Mouse (Mus musculus) embryonic facial prominence, embryonic 13.5 days (tissue): ENCODE results near the gene Ooep. TPM values are rescaled to one million over a fixed set of nuclear protein-coding genes. Genes with fewer than 3 reads are reported as not detected.

ENCODE experiments used
- ATAC-seq: fragments of 200-750 bp; cut with Nextera tagmentation; 2 replicates; pipeline ENCODE4 v1.8.0; 2017; ENCODE audit warnings: low read depth; ENCODE audit not compliant: insufficient number of reproducible peaks, insufficient read depth, low FRiP score, low TSS enrichment
- H3K27ac ChIP-seq: fragments of 300-500 bp; sonication (generic); 2 replicates; pipeline ENCODE4 v1.5.1; 2015; ENCODE audit warnings: moderate library complexity, mild to moderate bottlenecking, inconsistent platforms
- H3K27me3 ChIP-seq: fragments of 300-500 bp; sonication (generic); 2 replicates; pipeline ENCODE4 v1.6.1; 2015; ENCODE audit warnings: mild to moderate bottlenecking, inconsistent platforms
- H3K36me3 ChIP-seq: fragments of 300-500 bp; sonication (generic); 2 replicates; pipeline ENCODE4 v1.6.1; 2015; ENCODE audit warnings: mild to moderate bottlenecking, inconsistent platforms
- H3K4me1 ChIP-seq: fragments of 300-500 bp; sonication (generic); 2 replicates; pipeline ENCODE4 v1.6.1; 2015; ENCODE audit warnings: inconsistent platforms
- H3K4me2 ChIP-seq: fragments of 300-500 bp; sonication (generic); 2 replicates; pipeline ENCODE4 v1.6.1; 2015; ENCODE audit warnings: moderate library complexity, mild to moderate bottlenecking, inconsistent platforms
- H3K4me3 ChIP-seq: fragments of 300-500 bp; sonication (generic); 2 replicates; pipeline ENCODE4 v1.5.1; 2015; ENCODE audit warnings: mild to moderate bottlenecking, inconsistent platforms
- H3K9ac ChIP-seq: fragments of 300-500 bp; sonication (generic); 2 replicates; pipeline ENCODE4 v1.6.1; 2015; ENCODE audit warnings: mild to moderate bottlenecking, inconsistent platforms
- H3K9me3 ChIP-seq: fragments of 300-500 bp; sonication (generic); 2 replicates; pipeline ENCODE4 v1.6.1; 2016; ENCODE audit warnings: inconsistent platforms
- WGBS: fragments of 180-500 bp; shearing (Covaris S2); methylation state at CpG from one replicate; pipeline ENCODE4 v1.1.7; 2015; ENCODE audit warnings: mixed read lengths; 5-methylcytosine and 5-hydroxymethylcytosine counted together
- polyA plus RNA-seq: library from polyadenylated mRNA; unstranded; fragments of >200 nt; fragmentation: Nextera tagmentation; extraction: Ambion mirVana; gene quantifications from 2 replicates; pipeline ENCODE4 v1.2.1, GENCODE M21; 2015

Gene Ooep
- polyA plus RNA-seq: 2.8 and 3.7 TPM in 2 replicates

DNA sequence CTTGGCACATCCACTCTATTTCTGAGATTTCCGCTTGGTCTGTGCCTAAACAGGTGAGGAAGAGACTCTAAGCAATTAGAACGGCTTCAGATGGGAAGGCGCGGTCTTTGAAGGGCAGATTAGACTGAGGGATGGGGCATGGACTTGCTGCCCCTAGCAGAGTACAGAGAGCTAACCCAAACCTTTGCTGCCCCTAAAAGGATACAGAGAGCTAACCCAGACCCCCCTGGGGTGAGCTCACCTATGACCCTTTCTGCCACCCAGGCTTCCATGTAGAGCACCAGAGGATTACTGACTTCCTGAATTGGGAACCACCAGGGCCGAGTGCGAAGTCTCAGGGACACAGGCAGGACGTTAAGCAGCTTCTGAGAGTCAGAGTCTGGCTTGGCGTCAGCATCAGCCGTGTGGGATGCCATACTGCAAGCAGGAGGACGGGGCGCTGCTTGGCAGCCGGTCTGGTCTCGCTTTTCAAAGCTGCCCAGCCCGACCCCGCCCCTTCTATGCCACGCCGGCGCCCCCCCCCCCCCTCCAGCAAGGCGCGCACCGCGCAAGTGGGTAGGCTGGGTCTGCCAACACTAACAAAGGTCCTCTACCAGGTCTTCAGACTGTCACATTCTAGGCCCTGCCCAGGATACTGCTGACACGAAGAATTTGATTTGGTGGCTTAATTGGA lies at the start of gene Ooep:
Gene Ooep (minus strand): TSS at position 613 of the 673 bp plus-strand sequence.
- Histone ChIP-seq H3K27ac (no peak within 1 kb of the TSS), H3K27me3 (peaks cover 12% of the 10 kb centered on the region), H3K4me3 (peak within 1 kb of the TSS; percentile 44), H3K9me3 (no peaks in the 10 kb centered on the region), H3K4me2 (peak within 1 kb of the TSS; percentile 79), H3K9ac (peak within 1 kb of the TSS; percentile 64), H3K36me3 (no peaks in the 10 kb centered on the region), H3K4me1 (peaks cover 12% of the 10 kb centered on the region)
- 2% methylated on average over 23 of the region's 23 CpGs for WGBS
- peak; percentile 75 for ATAC-seq

DNA sequence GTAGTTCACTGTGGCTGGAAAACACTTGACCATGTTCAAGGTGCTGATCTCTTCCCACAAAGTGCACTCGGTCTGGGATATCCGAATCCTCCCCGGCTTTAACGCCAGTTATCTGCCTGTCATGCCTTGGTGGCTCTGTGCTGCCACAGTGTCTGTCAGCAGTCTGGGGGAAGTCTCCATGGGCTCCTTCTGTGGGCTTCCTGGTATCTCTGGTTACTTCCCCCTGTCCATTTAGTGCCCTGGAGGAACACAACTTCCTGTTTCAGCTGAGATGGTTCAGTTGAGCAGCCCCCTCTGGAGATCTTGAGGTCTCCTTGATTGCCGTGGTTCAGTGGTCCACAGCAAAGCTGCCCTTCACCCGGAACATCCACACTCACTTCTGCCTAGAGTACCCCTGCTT lies 49.7 kb upstream of the Ooep start:
- WGBS: 76% methylated on average over 6 of the region's 6 CpGs
- Histone ChIP-seq H3K9ac (no peak overlapping the region), H3K9me3 (no peaks in the 10 kb centered on the region), H3K4me1 (no peaks in the 10 kb centered on the region; the same call in 1 of the 2 replicates), H3K27me3 (no peaks in the 10 kb centered on the region), H3K4me2 (no peak overlapping the region), H3K27ac (no peak overlapping the region), H3K36me3 (no peaks in the 10 kb centered on the region), H3K4me3 (no peak overlapping the region)
- no peak for ATAC-seq

DNA sequence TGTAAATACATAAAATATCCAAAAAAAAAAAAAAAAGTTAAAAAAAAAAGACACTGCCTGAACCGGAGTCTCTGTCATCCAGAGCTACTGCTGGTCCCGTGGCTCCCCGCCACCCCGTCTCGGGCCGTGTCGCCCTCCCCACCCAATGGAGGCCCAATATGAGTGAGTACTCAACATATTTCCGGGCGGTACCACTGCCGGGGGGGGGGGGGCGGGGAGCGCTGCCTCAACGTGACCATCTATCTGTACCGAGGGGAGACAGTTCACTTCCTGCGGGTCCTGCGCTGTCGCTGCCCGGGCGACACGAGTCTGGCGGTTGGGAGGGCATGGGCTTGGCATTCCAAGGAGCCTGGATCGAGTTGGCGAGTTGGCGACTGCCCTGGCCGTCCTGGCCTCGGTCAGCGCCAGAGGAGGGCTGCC lies 48.8 kb upstream of the Ooep start:
- H3K4me2 ChIP-seq: peak overlapping the region; percentile 65
- H3K9me3 ChIP-seq: no peaks in the 10 kb centered on the region
- no peaks in the 10 kb centered on the region for H3K36me3 ChIP-seq
- no peaks in the 10 kb centered on the region for H3K27me3 ChIP-seq
- no peaks in the 10 kb centered on the region; the same call in 1 of the 2 replicates for H3K4me1 ChIP-seq
- 16% methylated on average over 24 of the region's 27 CpGs for WGBS
- ATAC-seq: peak; percentile 48; the same call in 1 of the 2 replicates
- H3K9ac ChIP-seq: 0 out of 2 replicates have a peak overlapping the region, but pooled peaks have one; percentile 51
- no peak overlapping the region for H3K27ac ChIP-seq
- H3K4me3 ChIP-seq: peak overlapping the region; percentile 38

DNA sequence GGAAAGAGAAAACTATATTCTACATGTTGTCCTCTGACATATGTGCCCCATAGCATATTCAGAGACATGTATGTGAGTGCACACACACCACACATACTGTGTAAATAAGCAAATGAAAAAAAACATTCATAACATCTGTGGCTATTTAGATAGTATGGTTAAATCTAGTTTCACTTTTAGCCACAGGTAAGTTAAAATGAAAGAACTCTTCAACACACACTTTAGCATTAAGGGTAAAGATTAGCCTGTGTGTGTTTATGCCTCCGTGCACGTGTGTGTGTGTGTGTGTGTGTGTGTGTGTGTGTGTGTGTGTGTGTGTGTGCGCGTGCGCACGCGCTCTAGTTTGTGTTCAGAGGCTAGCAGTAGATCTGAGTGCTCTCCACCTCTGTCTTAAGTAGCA lies 23.1 kb upstream of the Ooep start:
- Histone ChIP-seq H3K27ac (no peak overlapping the region), H3K4me2 (no peak overlapping the region), H3K4me3 (no peak overlapping the region), H3K9ac (no peak overlapping the region), H3K9me3 (no peaks in the 10 kb centered on the region), H3K36me3 (no peaks in the 10 kb centered on the region), H3K4me1 (no peaks in the 10 kb centered on the region), H3K27me3 (peaks cover 32% of the 10 kb centered on the region)
- no peak for ATAC-seq
- 78% methylated on average over 5 of the region's 7 CpGs for WGBS

DNA sequence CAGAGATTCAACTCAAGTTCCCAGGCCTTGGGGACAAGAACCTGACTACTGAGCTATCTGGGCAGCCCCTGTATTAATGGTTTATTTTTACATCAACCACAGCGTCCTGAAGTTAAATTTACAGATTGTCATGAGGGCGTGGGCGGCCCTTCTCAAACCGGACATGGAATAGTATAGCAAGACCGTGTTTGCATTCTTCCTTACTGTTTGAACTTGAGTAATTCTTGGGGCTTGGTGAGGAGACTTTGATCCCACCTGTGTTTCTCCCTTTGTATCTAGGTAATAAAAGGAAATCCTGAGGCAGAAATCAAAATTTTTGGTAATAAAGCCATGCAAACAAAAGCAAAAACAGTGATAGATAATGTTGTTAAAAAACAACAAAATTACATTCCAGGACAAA lies 22.0 kb upstream of the Ooep start:
- ATAC-seq: no peak
- Histone ChIP-seq H3K36me3 (no peaks in the 10 kb centered on the region), H3K4me2 (no peak overlapping the region), H3K27ac (no peak overlapping the region), H3K9me3 (no peaks in the 10 kb centered on the region), H3K27me3 (peaks cover 42% of the 10 kb centered on the region), H3K4me3 (no peak overlapping the region), H3K9ac (no peak overlapping the region), H3K4me1 (peaks cover 7% of the 10 kb centered on the region)
- WGBS: 84% methylated on average over 5 of the region's 5 CpGs

GRCm38 (mm10) chr9:78396517-78396916 lies 18.0 kb upstream of the Ooep start:
- 60% methylated on average over 9 of the region's 9 CpGs for whole genome bisulfite sequencing
- H3K4me2 ChIP-seq: peak overlapping the region; percentile 63
- H3K4me1 ChIP-seq: peaks cover 8% of the 10 kb centered on the region
- H3K27ac ChIP-seq: no peak overlapping the region
- no peak overlapping the region for H3K9ac ChIP-seq
- H3K27me3 ChIP-seq: peaks cover 82% of the 10 kb centered on the region
- peak overlapping the region; percentile 45; the same call in 1 of the 2 replicates for H3K4me3 ChIP-seq
- H3K9me3 ChIP-seq: no peaks in the 10 kb centered on the region
- H3K36me3 ChIP-seq: no peaks in the 10 kb centered on the region
- no peak for ATAC-seq

- peak within 1 kb of the TSS; percentile 63 for H3K9ac ChIP-seq
- ATAC-seq: peak; percentile 71
- WGBS: 4% methylated on average over 75 of the region's 93 CpGs
- no peak within 1 kb of the TSS for H3K27ac ChIP-seq
- peak within 1 kb of the TSS; percentile 45 for H3K4me3 ChIP-seq
- H3K4me1 ChIP-seq: peaks cover 8% of the 10 kb centered on the region
- peak within 1 kb of the TSS; percentile 63 for H3K4me2 ChIP-seq
- H3K36me3 ChIP-seq: no peaks in the 10 kb centered on the region
- no peaks in the 10 kb centered on the region for H3K9me3 ChIP-seq
- H3K27me3 ChIP-seq: peaks cover 87% of the 10 kb centered on the region
Measured at GRCm38 (mm10) chr9:78395630-78396351, 17.3 kb upstream of the Ooep start, which contains the start of gene Ddx43. TSS of gene Ddx43 (plus strand) at chr9:78395777.

- peak overlapping the region; percentile 63 for H3K4me2 ChIP-seq
- peaks cover 84% of the 10 kb centered on the region for H3K27me3 ChIP-seq
- no peak for ATAC-seq
- peak overlapping the region; percentile 45 for H3K4me3 ChIP-seq
- H3K9ac ChIP-seq: no peak overlapping the region
- H3K27ac ChIP-seq: no peak overlapping the region
- H3K36me3 ChIP-seq: no peaks in the 10 kb centered on the region
- no peaks in the 10 kb centered on the region for H3K9me3 ChIP-seq
- H3K4me1 ChIP-seq: peaks cover 8% of the 10 kb centered on the region
- WGBS: 37% methylated on average over 11 of the region's 11 CpGs
Measured at GRCm38 (mm10) chr9:78395244-78395629, 16.7 kb upstream of the Ooep start.

GRCm38 (mm10) chr9:78394602-78395001 lies 16.1 kb upstream of the Ooep start:
- Histone ChIP-seq H3K4me1 (peaks cover 8% of the 10 kb centered on the region), H3K9me3 (no peaks in the 10 kb centered on the region), H3K4me3 (no peak overlapping the region), H3K36me3 (no peaks in the 10 kb centered on the region), H3K27me3 (peaks cover 83% of the 10 kb centered on the region), H3K4me2 (no peak overlapping the region), H3K27ac (no peak overlapping the region), H3K9ac (no peak overlapping the region)
- no peak for ATAC-seq
- 74% methylated on average over 7 of the region's 7 CpGs for WGBS

GRCm38 (mm10) chr9:78393741-78394140 lies 15.2 kb upstream of the Ooep start:
- no peaks in the 10 kb centered on the region for H3K36me3 ChIP-seq
- H3K9ac ChIP-seq: no peak overlapping the region
- no peaks in the 10 kb centered on the region for H3K9me3 ChIP-seq
- no peak overlapping the region for H3K4me2 ChIP-seq
- ATAC-seq: no peak
- H3K27me3 ChIP-seq: peaks cover 74% of the 10 kb centered on the region
- no peak overlapping the region for H3K27ac ChIP-seq
- WGBS: 81% methylated on average over 10 of the region's 10 CpGs
- no peak overlapping the region for H3K4me3 ChIP-seq
- H3K4me1 ChIP-seq: peaks cover 8% of the 10 kb centered on the region

GRCm38 (mm10) chr9:78389981-78390380 lies 11.5 kb upstream of the Ooep start:
- no peak overlapping the region for H3K27ac ChIP-seq
- no peak overlapping the region for H3K4me3 ChIP-seq
- H3K36me3 ChIP-seq: no peaks in the 10 kb centered on the region
- peaks cover 39% of the 10 kb centered on the region for H3K27me3 ChIP-seq
- H3K9ac ChIP-seq: no peak overlapping the region
- no peaks in the 10 kb centered on the region for H3K4me1 ChIP-seq
- 53% methylated on average over 5 of the region's 5 CpGs for WGBS
- no peak overlapping the region for H3K4me2 ChIP-seq
- H3K9me3 ChIP-seq: no peaks in the 10 kb centered on the region
- ATAC-seq: no peak

GRCm38 (mm10) chr9:78386947-78387346 lies 8.4 kb upstream of the Ooep start:
- ATAC-seq: no peak
- WGBS: 87% methylated on average over 7 of the region's 7 CpGs
- H3K4me2 ChIP-seq: no peak overlapping the region
- no peak overlapping the region for H3K27ac ChIP-seq
- H3K36me3 ChIP-seq: no peaks in the 10 kb centered on the region
- no peak overlapping the region for H3K4me3 ChIP-seq
- no peaks in the 10 kb centered on the region for H3K4me1 ChIP-seq
- H3K9me3 ChIP-seq: no peaks in the 10 kb centered on the region
- H3K9ac ChIP-seq: no peak overlapping the region
- peaks cover 9% of the 10 kb centered on the region for H3K27me3 ChIP-seq
